Comparison of ENCODE assay signal across 15 mouse cellular contexts in the genomic region with DNA sequence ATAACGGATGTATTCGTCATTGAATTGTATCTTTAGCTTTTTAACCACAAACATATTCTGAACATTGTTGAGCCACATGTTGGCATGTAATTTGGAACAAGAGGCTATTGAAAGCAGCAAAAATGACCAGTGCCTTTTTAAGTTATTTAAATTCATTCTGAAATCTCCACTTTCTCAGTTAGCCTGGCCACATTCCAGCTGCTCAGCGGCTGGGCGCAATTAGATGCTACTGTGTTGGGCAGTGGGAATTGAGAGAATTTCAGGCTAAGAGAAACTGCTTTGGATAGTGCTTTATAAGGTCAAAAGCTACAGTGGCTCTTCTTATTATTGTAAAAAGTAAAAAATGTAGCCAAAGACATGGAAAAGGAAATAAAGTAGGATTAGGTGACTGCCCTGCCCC.
DNase-seq lines count a peak whose midpoint lies in the region; ATAC-seq lines count a peak whose summit lies in the region.
"Had no signal": no experiment of that assay in that cellular context is flagged by ENCODE, and none has a peak within 500 bp of the region (broad histone marks: within the 10 kb centered on the region; RNA-seq: fewer than 3 reads in every experiment).

No protein-coding gene starts in this region.

- H3K9me3 ChIP-seq in hindbrain, embryonic 14.5 days (ENCODE audit: control insufficient read depth, low read length) = no peaks in the 10 kb centered on the region
- H3K9me3 ChIP-seq in hindbrain, embryonic 11.5 days (ENCODE audit: control insufficient read depth, low read length) = no peaks in the 10 kb centered on the region
- H3K9me3 ChIP-seq in midbrain, embryonic 14.5 days (ENCODE audit: control insufficient read depth, low read length) = no peaks in the 10 kb centered on the region
- no peaks in the 10 kb centered on the region for H3K9me3 ChIP-seq in midbrain, embryonic 11.5 days (ENCODE audit: control insufficient read depth, low read length)
- H3K9me3 ChIP-seq: embryonic facial prominence, embryonic 15.5 days; forebrain, embryonic 15.5 days; neural tube, embryonic 13.5 days had no signal

- no peak for ATAC-seq in hindbrain, embryonic 14.5 days (ENCODE audit: low FRiP score)
- no peak for ATAC-seq in hindbrain, embryonic 11.5 days (ENCODE audit: low FRiP score)
- ATAC-seq in midbrain, embryonic 14.5 days (ENCODE audit: low FRiP score, low TSS enrichment) = no peak
- ATAC-seq in midbrain, embryonic 11.5 days (ENCODE audit: low FRiP score) = no peak
- ATAC-seq: forebrain, embryonic 15.5 days had no signal

- WGBS in hindbrain, embryonic 14.5 days = 39% methylated on average over 4 of the region's 4 CpGs
- 53% methylated on average over 4 of the region's 4 CpGs for WGBS in hindbrain, embryonic 11.5 days
- 31% methylated on average over 4 of the region's 4 CpGs for WGBS in midbrain, embryonic 14.5 days
- 44% methylated on average over 4 of the region's 4 CpGs for WGBS in midbrain, embryonic 11.5 days

- no peak overlapping the region for H3K4me3 ChIP-seq in hindbrain, embryonic 14.5 days (replicated peaks; ENCODE audit: low read length)
- H3K4me3 ChIP-seq in hindbrain, embryonic 11.5 days (ENCODE audit: low read depth, low read length) = no peak overlapping the region
- H3K4me3 ChIP-seq in midbrain, embryonic 14.5 days (replicated peaks; ENCODE audit: low read depth, low read length) = no peak overlapping the region
- no peak overlapping the region for H3K4me3 ChIP-seq in midbrain, embryonic 11.5 days (ENCODE audit: low read depth, low read length)
- H3K4me3 ChIP-seq: embryonic facial prominence, embryonic 15.5 days; forebrain, embryonic 15.5 days; neural tube, embryonic 13.5 days had no signal

- no peak overlapping the region for H3K4me2 ChIP-seq in hindbrain, embryonic 14.5 days (replicated peaks)
- no peak overlapping the region for H3K4me2 ChIP-seq in hindbrain, embryonic 11.5 days (replicated peaks; ENCODE audit: low read depth, low read length)
- H3K4me2 ChIP-seq in midbrain, embryonic 14.5 days (ENCODE audit: low read length) = no peak overlapping the region
- H3K4me2 ChIP-seq in midbrain, embryonic 11.5 days = no peak overlapping the region
- H3K4me2 ChIP-seq: embryonic facial prominence, embryonic 15.5 days; forebrain, embryonic 15.5 days; neural tube, embryonic 13.5 days had no signal

- no peaks in the 10 kb centered on the region for H3K27me3 ChIP-seq in hindbrain, embryonic 14.5 days (ENCODE audit: control insufficient read depth, insufficient read depth, low read length)
- H3K27me3 ChIP-seq in hindbrain, embryonic 11.5 days (ENCODE audit: control insufficient read depth, insufficient read depth, low read length) = no peaks in the 10 kb centered on the region
- H3K27me3 ChIP-seq in midbrain, embryonic 14.5 days (ENCODE audit: control insufficient read depth, insufficient read depth, low read length) = no peaks in the 10 kb centered on the region
- H3K27me3 ChIP-seq in midbrain, embryonic 11.5 days (ENCODE audit: control insufficient read depth, insufficient read depth, low read length) = no peaks in the 10 kb centered on the region
- H3K27me3 ChIP-seq: embryonic facial prominence, embryonic 15.5 days; forebrain, embryonic 15.5 days; neural tube, embryonic 13.5 days had no signal

- DNase-seq in cerebellum, postnatal 10 days = peak; percentile 46 to 66
- no peak for DNase-seq in cerebellum, adult 9-10 months
- DNase-seq in hindbrain, embryonic 14.5 days (ENCODE audit: low spot score) = peak; percentile 48
- DNase-seq in hindbrain, embryonic 11.5 days (ENCODE audit: low spot score) = no peak
- DNase-seq in midbrain, embryonic 14.5 days = peak; percentile 60
- DNase-seq in midbrain, embryonic 11.5 days (ENCODE audit: low spot score, missing footprints) = no peak
- peak; percentile 34 to 53 for DNase-seq in kidney, postnatal 4 days
- DNase-seq in adrenal gland, adult 2 months = no peak
- DNase-seq: gastrocnemius, postnatal 36 days; heart, postnatal 4 days; lung, adult 18-20 months; thymus, adult 18-20 months had no signal

- H3K27ac ChIP-seq in hindbrain, embryonic 14.5 days = no peak overlapping the region
- no peak overlapping the region for H3K27ac ChIP-seq in hindbrain, embryonic 11.5 days (ENCODE audit: low read depth, low read length)
- no peak overlapping the region for H3K27ac ChIP-seq in midbrain, embryonic 14.5 days (replicated peaks; ENCODE audit: low read depth, low read length)
- no peak overlapping the region for H3K27ac ChIP-seq in midbrain, embryonic 11.5 days (ENCODE audit: low read depth, low read length)
- H3K27ac ChIP-seq: embryonic facial prominence, embryonic 15.5 days; forebrain, embryonic 15.5 days; neural tube, embryonic 13.5 days had no signal

- no peaks in the 10 kb centered on the region for H3K36me3 ChIP-seq in hindbrain, embryonic 14.5 days (replicated peaks; ENCODE audit: control insufficient read depth, insufficient read depth)
- no peaks in the 10 kb centered on the region for H3K36me3 ChIP-seq in hindbrain, embryonic 11.5 days (ENCODE audit: control insufficient read depth, insufficient read depth, low read length)
- H3K36me3 ChIP-seq in midbrain, embryonic 14.5 days (ENCODE audit: control insufficient read depth, insufficient read depth, low read length) = no peaks in the 10 kb centered on the region
- H3K36me3 ChIP-seq in midbrain, embryonic 11.5 days (ENCODE audit: control insufficient read depth, insufficient read depth, low read length) = no peaks in the 10 kb centered on the region
- H3K36me3 ChIP-seq: embryonic facial prominence, embryonic 15.5 days; forebrain, embryonic 15.5 days; neural tube, embryonic 13.5 days had no signal

- no peak overlapping the region for H3K9ac ChIP-seq in hindbrain, embryonic 14.5 days
- H3K9ac ChIP-seq in hindbrain, embryonic 11.5 days (ENCODE audit: low read depth, low read length) = no peak overlapping the region
- H3K9ac ChIP-seq in midbrain, embryonic 14.5 days (replicated peaks; ENCODE audit: low read length) = no peak overlapping the region
- no peak overlapping the region for H3K9ac ChIP-seq in midbrain, embryonic 11.5 days (ENCODE audit: low read length)
- H3K9ac ChIP-seq: embryonic facial prominence, embryonic 15.5 days; forebrain, embryonic 15.5 days; neural tube, embryonic 13.5 days had no signal

- H3K4me1 ChIP-seq in hindbrain, embryonic 14.5 days (replicated peaks; ENCODE audit: control insufficient read depth, insufficient read depth, low read length) = peaks cover 23% of the 10 kb centered on the region
- H3K4me1 ChIP-seq in hindbrain, embryonic 11.5 days (replicated peaks; ENCODE audit: control insufficient read depth, insufficient read depth, low read length) = 0 out of 2 replicates have a peak, but pooled peaks cover 3% of the 10 kb centered on the region
- peaks cover 22% of the 10 kb centered on the region; the same call in 1 of the 2 replicates for H3K4me1 ChIP-seq in midbrain, embryonic 14.5 days (ENCODE audit: control insufficient read depth, insufficient read depth, low read length)
- H3K4me1 ChIP-seq in midbrain, embryonic 11.5 days (ENCODE audit: control insufficient read depth, insufficient read depth, low read length) = peaks cover 42% of the 10 kb centered on the region

Comparison
In these comparisons a context has a peak if more than half of its experiments do, and no peak if none do; other contexts are left out.
1. DNase-seq: peak in cerebellum, postnatal 10 days (2 of 2), hindbrain, embryonic 14.5 days (single experiment), midbrain, embryonic 14.5 days (single experiment) and kidney, postnatal 4 days (2 of 2); none in cerebellum, adult 9-10 months (single experiment), hindbrain, embryonic 11.5 days (single experiment), midbrain, embryonic 11.5 days (single experiment) and adrenal gland, adult 2 months (single experiment).